In the genomic region with DNA sequence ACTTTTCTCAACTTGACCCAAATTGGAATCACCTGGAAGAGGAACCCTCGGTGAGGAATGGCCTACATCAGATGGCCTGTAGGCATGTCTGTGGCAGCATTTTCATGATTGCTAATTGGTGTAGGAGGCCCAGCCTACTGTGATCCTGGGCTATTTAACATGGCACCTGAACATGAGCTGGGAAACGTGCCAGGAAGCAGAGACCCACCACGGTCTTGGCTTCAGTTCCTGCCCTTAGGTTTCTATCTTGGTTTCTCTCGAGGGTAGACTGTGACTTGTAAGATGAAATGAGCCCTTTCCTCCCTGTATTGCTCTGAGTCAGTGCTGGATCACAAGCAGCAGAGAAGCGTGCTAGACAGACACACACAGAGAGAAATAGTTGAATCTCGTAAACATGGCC, we compare ENCODE assay signal across 36 mouse cellular contexts. TPM values are rescaled to one million over a fixed set of nuclear protein-coding genes. Genes with fewer than 3 reads are reported as not detected.
DNase-seq lines count a peak whose midpoint lies in the region; ATAC-seq and TF ChIP-seq lines count a peak whose summit lies in the region.
"Had no signal": no experiment of that assay in that cellular context is flagged by ENCODE, and none has a peak within 500 bp of the region (broad histone marks: within the 10 kb centered on the region; RNA-seq: fewer than 3 reads in every experiment).

No protein-coding gene starts in this region.

- no peak overlapping the region for H3K4me3 ChIP-seq in heart, embryonic 12.5 days
- no peak overlapping the region for H3K4me3 ChIP-seq in lung, embryonic 14.5 days (ENCODE audit: low read depth, low read length)
- H3K4me3 ChIP-seq: forebrain, embryonic 13.5 days; heart, embryonic 15.5 days; layer of hippocampus, adult 2 months; liver, embryonic 15.5 days; lung, embryonic 15.5 days; neural tube, embryonic 13.5 days had no signal

- H3K27ac ChIP-seq in heart, embryonic 12.5 days (ENCODE audit: poor library complexity, severe bottlenecking): no peak overlapping the region
- no peak overlapping the region for H3K27ac ChIP-seq in lung, embryonic 14.5 days (ENCODE audit: low read depth)
- H3K27ac ChIP-seq: forebrain, embryonic 13.5 days; heart, embryonic 15.5 days; layer of hippocampus, adult 2 months; liver, embryonic 15.5 days; lung, embryonic 15.5 days; neural tube, embryonic 13.5 days; stomach, postnatal 0 days had no signal

- peak; percentile 15 for DNase-seq in cerebellum, adult 9-10 months
- DNase-seq in cerebellum, postnatal 4 days (ENCODE audit: low spot score in 2 of 2): no peak
- DNase-seq in heart, adult 11 months: peak; percentile 61
- peak; percentile 7 for DNase-seq in lung, embryonic 14.5 days
- DNase-seq in lung, postnatal 36 days: no peak
- DNase-seq in brain, adult 2 months (ENCODE audit: low read depth, low spot score): peak; percentile 22
- no peak for DNase-seq in layer of hippocampus, adult 8-10 months (ENCODE audit: low spot score in 2 of 2)
- DNase-seq: adrenal gland, adult 2 months; gastrocnemius, postnatal 10 days; kidney, adult 2 months; kidney, postnatal 36 days; right cerebral cortex, postnatal 4 days had no signal

- no peaks in the 10 kb centered on the region for H3K4me1 ChIP-seq in heart, embryonic 12.5 days (replicated peaks)
- no peaks in the 10 kb centered on the region for H3K4me1 ChIP-seq in lung, embryonic 14.5 days (ENCODE audit: insufficient read depth)
- H3K4me1 ChIP-seq: forebrain, embryonic 13.5 days; heart, embryonic 15.5 days; liver, embryonic 15.5 days had no signal

- H3K27me3 ChIP-seq in heart, embryonic 12.5 days (replicated peaks): no peaks in the 10 kb centered on the region
- H3K27me3 ChIP-seq in lung, embryonic 14.5 days (ENCODE audit: insufficient read depth, low read length): no peaks in the 10 kb centered on the region
- H3K27me3 ChIP-seq: forebrain, embryonic 13.5 days; heart, embryonic 15.5 days; liver, embryonic 15.5 days; lung, embryonic 15.5 days; neural tube, embryonic 13.5 days had no signal

- H3K36me3 ChIP-seq in heart, embryonic 12.5 days: no peaks in the 10 kb centered on the region
- no peaks in the 10 kb centered on the region for H3K36me3 ChIP-seq in lung, embryonic 14.5 days (ENCODE audit: insufficient read depth)
- H3K36me3 ChIP-seq: heart, embryonic 15.5 days; liver, embryonic 15.5 days; lung, embryonic 15.5 days; neural tube, embryonic 13.5 days had no signal

- 63% methylated on average over 6 of the region's 6 CpGs for WGBS in heart, embryonic 12.5 days
- WGBS in lung, embryonic 14.5 days: 62% methylated on average over 6 of the region's 6 CpGs

- H3K9me3 ChIP-seq in heart, embryonic 12.5 days (replicated peaks): no peaks in the 10 kb centered on the region
- no peaks in the 10 kb centered on the region for H3K9me3 ChIP-seq in lung, embryonic 14.5 days (ENCODE audit: low read depth, low read length)
- H3K9me3 ChIP-seq: forebrain, embryonic 13.5 days; heart, embryonic 15.5 days; liver, embryonic 15.5 days; lung, embryonic 15.5 days; neural tube, embryonic 13.5 days had no signal

- ATAC-seq in heart, embryonic 12.5 days (ENCODE audit: insufficient number of reproducible peaks, low FRiP score): no peak
- no peak for ATAC-seq in lung, embryonic 14.5 days (ENCODE audit: insufficient read depth)
- ATAC-seq: activated CD4-positive, CD25-positive, alpha-beta regulatory T cell, adult 4 months; forebrain, embryonic 13.5 days; inflammation-experienced regulatory T-cells, adult 6 months had no signal

- H3K9ac ChIP-seq in heart, embryonic 12.5 days: no peak overlapping the region
- no peak overlapping the region for H3K9ac ChIP-seq in lung, embryonic 14.5 days
- H3K9ac ChIP-seq: forebrain, embryonic 13.5 days; heart, embryonic 15.5 days; liver, embryonic 15.5 days; lung, embryonic 15.5 days; neural tube, embryonic 13.5 days had no signal

- H3K4me2 ChIP-seq in heart, embryonic 12.5 days: no peak overlapping the region
- H3K4me2 ChIP-seq in lung, embryonic 14.5 days: no peak overlapping the region
- H3K4me2 ChIP-seq: forebrain, embryonic 13.5 days; heart, embryonic 15.5 days; liver, embryonic 15.5 days; lung, embryonic 15.5 days; midbrain, embryonic 11.5 days; neural tube, embryonic 13.5 days had no signal

- TF ChIP-seq CTCF in lung, embryonic 14.5 days (IDR thresholded peaks at IDR 0.05; ENCODE audit: low read depth): no peak

RNA-seq across cellular contexts. Expression of a gene that starts 33.1 kb away (rescaled TPM):
- polyA plus RNA-seq in heart, embryonic 12.5 days (2016; fragmentation: Nextera tagmentation; extraction: Ambion mirVana): 19.5 and 20.5 TPM in 2 replicates
- 79.0 and 82.5 TPM in 2 replicates for polyA plus RNA-seq in lung, embryonic 14.5 days (2014; fragmentation: Nextera tagmentation; extraction: Ambion mirVana)
- 10 to 100 TPM; 13.9 to 56.8 (median 28.8) TPM for total RNA-seq in layer of hippocampus, adult 8-10 months (2022)

RNA-seq across cellular contexts. Expression of a gene that starts 34.5 kb away (rescaled TPM):
- polyA plus RNA-seq in heart, embryonic 12.5 days (2016; fragmentation: Nextera tagmentation; extraction: Ambion mirVana): not detected in 2 replicates
- not detected in 2 replicates for polyA plus RNA-seq in lung, embryonic 14.5 days (2014; fragmentation: Nextera tagmentation; extraction: Ambion mirVana)
- not detected for total RNA-seq in layer of hippocampus, adult 8-10 months (2022)
- total RNA-seq: adrenal gland, adult 2 months; adrenal gland, postnatal 4 days; gastrocnemius, postnatal 10 days; heart, postnatal 25 days; layer of hippocampus, adult 2 months; layer of hippocampus, postnatal 25 days; liver, adult 2 months; megakaryocyte, adult 5-6 weeks had no signal
- polyA plus RNA-seq: activated CD4-positive, CD25-positive, alpha-beta regulatory T cell, adult 4 months; adrenal gland, adult 2 months; cerebellum, adult 2 months; cortical plate, adult 2 months; forebrain, embryonic 13.5 days; gonadal fat pad, adult 2 months; heart, embryonic 15.5 days; hindbrain, embryonic 11.5 days; inflammation-experienced regulatory T-cells, adult 6 months; kidney, adult 2 months; kidney, embryonic 16.5 days; limb, embryonic 11.5 days; liver, adult 2 months; liver, embryonic 15.5 days; lung, embryonic 15.5 days; midbrain, embryonic 11.5 days; neural tube, embryonic 13.5 days; spleen, adult 2 months; stomach, postnatal 0 days; thymus, postnatal 0 days had no signal

RNA-seq across cellular contexts. Expression of a gene that starts 58.8 kb away (rescaled TPM):
- not detected in 2 replicates for polyA plus RNA-seq in heart, embryonic 12.5 days (2016; fragmentation: Nextera tagmentation; extraction: Ambion mirVana)
- 0.20 and 0.32 TPM in 2 replicates for polyA plus RNA-seq in lung, embryonic 14.5 days (2014; fragmentation: Nextera tagmentation; extraction: Ambion mirVana)
- total RNA-seq in layer of hippocampus, adult 8-10 months (2022): 1 to 10 TPM in 1 of 4 experiments, under 1 TPM in 1, not detected in 2; 0.52 to 1.1 TPM
- polyA plus RNA-seq: adrenal gland, adult 2 months; hindbrain, embryonic 11.5 days; kidney, adult 2 months; liver, adult 2 months; spleen, adult 2 months had no signal

Comparison
In these comparisons a context has a peak if more than half of its experiments do, and no peak if none do; other contexts are left out.
1. DNase-seq: peak in cerebellum, adult 9-10 months (single experiment), heart, adult 11 months (single experiment), lung, embryonic 14.5 days (single experiment) and brain, adult 2 months (single experiment); none in cerebellum, postnatal 4 days (0 of 2), lung, postnatal 36 days (single experiment) and layer of hippocampus, adult 8-10 months (0 of 2).